Mouse (Mus musculus): ENCODE measurements around the gene Ift80. TPM values are rescaled to one million over a fixed set of nuclear protein-coding genes. Genes with fewer than 3 reads are reported as not detected.
"Not testable (repeated sequence)": the region's sequence is repeated elsewhere in the genome, so short reads cannot be mapped to it uniquely, and the experiment has no call there.

Ift80 gene
- 0.99 and 1.8 TPM in 2 replicates for polyA plus RNA-seq (2012; rRNA removed)

DNA sequence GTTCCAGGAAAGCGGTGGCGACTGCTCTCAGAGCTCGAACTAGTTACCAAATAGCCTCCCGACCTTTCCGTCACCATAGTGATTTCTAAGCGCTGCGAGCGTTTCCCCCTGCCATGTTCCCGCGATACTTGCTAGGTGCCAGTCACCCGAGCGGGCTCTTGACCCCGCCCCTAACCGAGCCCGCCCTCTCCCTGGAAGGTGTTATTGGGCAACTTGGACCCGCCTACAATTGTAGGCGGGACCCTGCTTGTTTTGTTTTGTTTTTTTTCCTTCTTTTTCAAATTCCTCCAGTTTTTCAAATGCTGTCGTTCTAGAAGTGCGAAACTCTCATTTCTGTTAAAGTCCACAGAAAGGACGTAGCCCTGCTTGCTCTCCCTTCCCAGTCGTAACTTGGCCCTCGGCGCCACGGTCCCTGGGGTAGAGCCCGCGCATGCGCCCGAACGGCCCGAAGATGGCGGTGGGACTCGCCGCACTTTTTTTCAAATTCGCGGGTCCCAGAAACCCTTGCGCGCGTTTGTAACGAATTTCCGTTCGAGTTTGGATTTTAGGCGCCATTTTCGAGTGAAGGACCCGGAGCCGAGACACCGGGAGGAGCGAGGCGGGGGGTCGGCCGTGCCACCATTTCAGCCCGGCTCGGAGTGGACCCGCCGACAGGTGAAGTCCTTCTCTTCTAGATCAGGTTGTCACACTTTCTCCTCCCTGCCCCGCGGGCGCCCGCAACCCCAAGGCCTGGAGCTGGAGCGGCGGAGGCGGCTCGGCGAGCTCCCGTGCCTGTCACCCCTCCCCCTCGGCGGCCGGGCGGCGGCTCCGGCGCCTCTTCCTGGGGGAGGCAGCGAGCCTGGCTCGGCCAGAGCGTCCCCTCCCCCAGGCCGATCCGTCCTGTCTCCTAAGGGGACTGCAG is at the start of gene Ift80, which contains the start of gene Smc4:
Ift80 (minus strand) TSS at position 134 of the 901 bp plus-strand sequence.
Smc4 (plus strand) TSS at position 302 of the 901 bp plus-strand sequence.
- DNase-seq (ENCODE audit: low read depth, low spot score): peak; percentile 91
- under 1% methylated on average over 76 of the region's 76 CpGs for WGBS

- no peak for DNase-seq (ENCODE audit: low read depth, low spot score)
These were observed 47.5 kb upstream of the Ift80 start for GRCm38 (mm10) chr3:69051894-69052293.

GRCm38 (mm10) chr3:69049011-69049410 is 44.6 kb upstream of the Ift80 start:
- 87% methylated on average over 6 of the region's 6 CpGs for WGBS

More at GRCm38 (mm10) chr3:69051894-69052293, 47.5 kb upstream of the Ift80 start:
- 80% methylated on average over 11 of the region's 11 CpGs for WGBS

DNA sequence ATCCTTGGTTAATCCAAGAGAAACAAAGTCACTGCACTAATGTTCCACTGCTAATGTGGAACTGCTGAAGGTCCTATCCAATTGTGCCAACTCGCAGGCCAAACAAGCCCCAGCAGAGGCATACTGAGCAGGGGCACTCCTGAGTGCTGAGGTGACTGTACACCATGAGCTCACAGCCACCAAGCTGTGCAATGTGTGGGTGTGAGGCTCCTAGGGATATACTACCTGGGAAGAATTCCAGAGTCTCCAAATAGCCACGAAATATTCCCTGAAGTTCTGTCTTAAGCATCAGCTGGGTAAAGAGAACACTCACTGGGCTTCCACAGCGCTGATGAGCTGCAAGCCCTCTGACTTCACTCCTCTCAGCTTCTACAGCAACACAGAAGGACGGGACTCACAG is 43.3 kb upstream of the Ift80 start:
- WGBS: 87% methylated on average over 4 of the region's 4 CpGs
- no peak for DNase-seq (ENCODE audit: low read depth, low spot score)

More at GRCm38 (mm10) chr3:69049011-69049410, 44.6 kb upstream of the Ift80 start:
- no peak for DNase-seq (ENCODE audit: low read depth, low spot score)

DNA sequence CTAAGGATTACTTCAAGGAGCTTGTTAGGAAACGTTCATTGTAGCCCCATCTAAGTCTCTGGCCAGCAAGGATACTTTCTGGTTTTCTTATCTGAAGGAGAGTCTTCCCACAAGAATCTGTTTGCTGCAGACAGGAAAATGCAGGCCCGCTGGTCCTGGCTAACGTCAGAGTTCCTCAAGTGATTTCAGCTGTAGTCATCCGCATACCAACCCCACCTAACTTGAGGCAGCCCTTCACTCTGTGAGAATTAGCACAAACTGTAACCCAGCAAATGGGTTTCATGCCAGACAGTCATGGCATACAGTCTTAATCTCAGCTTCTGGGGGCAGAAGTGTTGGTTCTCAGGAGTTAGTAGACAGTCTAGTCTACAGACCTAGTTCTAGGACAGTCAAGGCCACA is 42.1 kb upstream of the Ift80 start:
- DNase-seq (ENCODE audit: low read depth, low spot score): no peak
- 80% methylated on average over 4 of the region's 4 CpGs for WGBS

DNA sequence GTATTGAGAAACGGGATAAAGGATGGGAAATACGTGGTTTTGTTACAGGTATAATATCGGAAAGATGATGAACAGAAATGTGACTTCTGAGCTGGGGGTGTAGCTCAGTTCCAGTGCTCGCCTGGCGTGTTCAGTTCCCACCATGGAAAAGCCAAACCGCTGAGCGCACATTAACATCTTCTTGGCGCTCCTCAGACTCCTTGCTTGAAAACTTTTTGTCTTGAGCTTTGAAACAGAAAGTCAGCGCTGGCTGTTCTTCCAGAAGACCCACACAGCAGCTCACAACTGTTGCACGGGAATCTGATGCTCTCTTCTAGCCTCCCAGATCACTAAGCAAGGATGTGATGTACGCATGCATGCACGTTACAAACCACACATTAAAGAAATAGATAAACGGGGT is 41.4 kb upstream of the Ift80 start:
- no peak for DNase-seq (ENCODE audit: low read depth, low spot score)
- 31% methylated on average over 13 of the region's 13 CpGs for WGBS

DNA sequence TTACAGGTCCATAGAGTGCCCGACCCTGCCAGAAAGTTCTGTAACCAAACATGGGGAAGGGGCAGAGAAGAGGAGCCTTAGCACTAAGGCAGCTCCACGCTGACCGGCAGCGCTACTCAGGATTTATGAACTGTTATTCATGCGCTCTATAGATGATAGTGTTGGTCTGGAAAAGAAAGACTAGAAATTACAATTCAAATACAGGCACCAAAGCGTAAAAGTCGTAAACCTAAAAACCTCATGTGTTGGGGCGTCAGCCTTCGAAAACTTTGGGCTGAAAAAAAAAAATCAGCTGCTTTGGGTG is 41.0 kb upstream of the Ift80 start:
- no peak for DNase-seq (ENCODE audit: low read depth, low spot score)
- WGBS: 4% methylated on average over 9 of the region's 9 CpGs

DNA sequence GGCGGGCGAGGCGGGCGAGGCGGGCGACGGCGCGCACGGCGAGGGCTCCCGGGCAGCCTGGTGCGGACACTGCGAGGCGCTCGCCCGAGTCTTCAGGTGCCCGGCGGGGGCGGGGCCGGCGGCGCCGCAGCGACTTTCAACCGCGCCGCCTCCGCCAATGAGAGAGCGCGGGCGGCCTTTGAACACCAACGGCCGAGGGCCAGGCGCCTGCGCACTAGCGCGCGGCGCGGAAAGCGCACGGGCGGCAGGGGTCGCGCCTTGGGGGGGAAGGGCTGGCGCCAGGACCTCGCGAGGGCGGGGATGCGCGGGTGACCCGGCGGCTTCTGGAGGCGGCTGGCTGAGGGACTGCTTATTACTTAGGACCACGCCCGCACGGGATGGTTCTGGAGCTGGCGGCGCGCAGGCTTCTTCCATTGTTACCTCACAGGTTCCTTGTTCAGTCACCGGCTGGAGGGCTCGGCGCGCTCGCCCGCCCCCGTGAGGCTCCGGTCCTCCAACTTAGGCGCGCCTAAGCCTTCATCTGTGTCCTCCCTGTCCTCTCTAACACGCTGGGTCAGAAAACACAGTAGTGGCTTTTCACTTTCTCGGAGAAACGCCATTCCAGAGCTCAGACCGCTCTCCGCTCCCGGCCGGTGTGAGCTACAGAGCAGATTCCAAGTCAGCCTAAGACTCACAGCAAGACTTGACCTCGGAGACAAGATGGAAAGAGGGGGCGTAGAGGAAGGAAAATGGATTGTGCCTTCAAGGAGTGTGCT is 40.5 kb upstream of the Ift80 start, which contains the start of gene Trim59:
Trim59 (minus strand) TSS at position 111 of the 755 bp plus-strand sequence.
- no peak for DNase-seq (ENCODE audit: low read depth, low spot score)
- WGBS: under 1% methylated on average over 77 of the region's 80 CpGs

DNA sequence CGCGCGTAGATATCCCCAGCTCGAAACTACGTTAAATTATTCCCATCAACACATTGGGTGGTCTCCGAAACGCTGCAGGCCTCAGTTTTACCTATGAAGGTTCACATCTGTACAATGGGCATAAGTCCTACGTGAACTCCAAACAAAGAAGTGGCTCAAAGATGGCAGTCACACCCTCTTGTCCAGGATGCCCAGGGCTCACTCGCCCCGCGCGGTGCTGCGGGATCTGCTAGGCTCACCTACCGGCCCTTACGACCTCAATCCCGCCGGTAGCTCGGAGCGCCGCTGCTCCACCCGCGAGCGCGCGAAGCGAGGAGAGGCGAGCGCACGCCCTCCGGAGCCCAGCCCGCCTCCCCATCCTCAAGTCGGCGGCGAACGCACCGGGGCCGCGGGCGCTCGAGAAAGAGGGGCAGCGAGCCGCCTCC is 39.8 kb upstream of the Ift80 start:
- under 1% methylated on average over 42 of the region's 42 CpGs for WGBS
- no peak for DNase-seq (ENCODE audit: low read depth, low spot score)

GRCm38 (mm10) chr3:69041298-69041697 is 36.9 kb upstream of the Ift80 start:
- WGBS: 64% methylated on average over 5 of the region's 5 CpGs
- DNase-seq (ENCODE audit: low read depth, low spot score): no peak

DNA sequence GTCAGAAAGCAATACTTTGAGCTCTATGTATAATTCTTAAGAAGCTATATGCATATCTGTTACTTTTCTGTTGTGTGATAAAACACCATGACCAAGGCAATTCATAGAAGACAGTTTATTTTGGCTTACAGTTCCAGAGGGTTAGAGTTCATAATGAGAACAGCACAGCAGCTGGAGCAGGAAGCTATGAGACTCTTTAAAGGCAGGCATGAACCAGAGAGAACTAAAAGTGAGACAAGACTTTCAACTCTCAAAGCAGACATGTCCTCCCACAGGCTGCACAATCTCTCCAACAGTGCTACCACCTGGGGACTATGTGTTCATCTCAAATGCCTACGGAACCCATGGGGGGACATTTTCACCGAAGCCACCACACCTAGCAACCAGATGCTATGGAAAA is 35.7 kb upstream of the Ift80 start:
- no peak for DNase-seq (ENCODE audit: low read depth, low spot score)

DNA sequence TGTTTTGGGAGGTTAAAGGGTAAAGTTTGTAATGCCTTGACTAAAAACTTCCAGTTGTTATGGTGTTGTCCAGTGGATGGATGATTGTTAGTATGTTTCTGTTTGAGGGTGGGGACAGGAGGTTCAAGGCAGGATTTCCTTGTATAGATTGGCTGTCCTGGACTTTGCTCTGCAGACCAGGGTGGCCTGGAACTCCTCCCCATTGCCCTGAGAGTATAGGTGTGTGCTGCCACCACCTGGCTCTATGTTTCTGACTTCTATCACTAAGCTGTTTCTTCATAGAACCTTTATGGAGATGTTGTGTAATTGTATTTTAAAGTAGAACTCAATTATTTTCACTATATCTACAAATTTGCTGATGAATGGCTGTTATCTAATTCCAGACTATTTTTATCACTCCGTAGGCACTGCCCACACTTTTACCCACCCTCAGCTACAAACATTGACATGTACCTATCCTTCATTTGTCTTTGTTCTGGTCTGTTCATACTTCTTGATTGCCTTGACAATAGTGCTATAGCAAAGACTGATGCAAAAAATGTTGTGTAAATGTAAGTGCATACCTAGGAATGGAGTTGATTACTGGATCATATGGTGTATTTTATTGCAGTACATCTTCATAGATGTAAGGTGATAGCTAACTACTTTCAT is 21.9 kb upstream of the Ift80 start:
- peak; percentile 75 for DNase-seq (ENCODE audit: low read depth, low spot score)
- 67% methylated on average over 1 of the region's 1 CpGs for WGBS

More for the DNA sequence above, 35.7 kb upstream of the Ift80 start:
- WGBS: 96% methylated on average over 2 of the region's 2 CpGs

DNA sequence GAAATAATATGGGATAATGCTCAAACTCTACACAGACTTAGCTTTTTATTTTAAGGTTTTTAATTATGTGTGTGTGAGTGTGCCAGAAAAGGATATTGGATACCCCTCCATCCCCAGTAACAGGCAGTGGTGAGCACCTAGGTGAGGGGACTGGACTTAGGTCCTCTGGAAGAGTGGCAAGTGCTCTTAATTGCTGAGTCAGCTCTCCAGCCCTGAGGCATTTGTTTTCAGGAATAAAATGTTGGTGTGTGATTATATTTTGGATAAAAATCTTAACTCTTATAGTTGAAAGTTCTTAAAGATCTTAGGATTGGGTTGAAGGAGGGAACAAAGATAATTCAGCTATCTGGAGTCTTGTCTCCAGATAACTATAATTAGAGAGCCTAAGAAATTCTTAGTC is 16.4 kb upstream of the Ift80 start:
- DNase-seq (ENCODE audit: low read depth, low spot score): no peak

- WGBS: 93% methylated on average over 2 of the region's 2 CpGs
These were observed 15.9 kb upstream of the Ift80 start for GRCm38 (mm10) chr3:69020285-69020684.

GRCm38 (mm10) chr3:69018635-69019034 is 14.3 kb upstream of the Ift80 start:
- not testable (repeated sequence) for DNase-seq (ENCODE audit: low read depth, low spot score)
- 93% methylated on average over 2 of the region's 2 CpGs for WGBS

More at GRCm38 (mm10) chr3:69020285-69020684, 15.9 kb upstream of the Ift80 start:
- no peak for DNase-seq (ENCODE audit: low read depth, low spot score)

- no peak for DNase-seq (ENCODE audit: low read depth, low spot score)
- WGBS: 86% methylated on average over 3 of the region's 3 CpGs
These were observed 12.8 kb upstream of the Ift80 start for GRCm38 (mm10) chr3:69017181-69017580.

- WGBS: 85% methylated on average over 2 of the region's 2 CpGs
- no peak for DNase-seq (ENCODE audit: low read depth, low spot score)
These were observed 4.5 kb upstream of the Ift80 start for GRCm38 (mm10) chr3:69008873-69009272.

DNA sequence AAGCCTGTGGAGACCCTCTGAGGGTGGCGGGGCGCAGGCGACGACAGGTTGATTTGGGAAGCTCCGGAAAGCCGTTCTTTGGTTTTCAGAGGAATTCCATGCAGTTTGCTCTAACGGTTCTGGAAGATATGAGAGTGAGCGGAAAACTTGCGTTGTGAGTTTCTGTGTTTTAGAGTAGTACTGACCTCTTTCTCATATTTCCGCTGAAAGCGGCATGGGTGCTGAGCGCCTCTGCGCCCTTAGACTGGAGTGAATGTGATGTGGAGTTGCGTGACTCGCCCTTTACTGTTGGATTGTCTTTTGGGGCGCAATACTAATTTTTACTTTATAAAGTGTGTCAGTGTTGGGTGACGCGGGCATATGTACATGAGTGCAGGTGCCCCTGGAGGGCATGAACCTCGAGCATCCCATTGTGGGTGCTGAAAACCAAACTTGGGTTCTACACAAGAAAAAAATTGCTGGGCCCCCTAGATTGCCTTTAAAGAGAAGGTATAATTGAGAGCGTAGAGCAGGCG is 1.9 kb upstream of the Ift80 start:
- 3% methylated on average over 21 of the region's 21 CpGs for WGBS
- no peak for DNase-seq (ENCODE audit: low read depth, low spot score)

DNA sequence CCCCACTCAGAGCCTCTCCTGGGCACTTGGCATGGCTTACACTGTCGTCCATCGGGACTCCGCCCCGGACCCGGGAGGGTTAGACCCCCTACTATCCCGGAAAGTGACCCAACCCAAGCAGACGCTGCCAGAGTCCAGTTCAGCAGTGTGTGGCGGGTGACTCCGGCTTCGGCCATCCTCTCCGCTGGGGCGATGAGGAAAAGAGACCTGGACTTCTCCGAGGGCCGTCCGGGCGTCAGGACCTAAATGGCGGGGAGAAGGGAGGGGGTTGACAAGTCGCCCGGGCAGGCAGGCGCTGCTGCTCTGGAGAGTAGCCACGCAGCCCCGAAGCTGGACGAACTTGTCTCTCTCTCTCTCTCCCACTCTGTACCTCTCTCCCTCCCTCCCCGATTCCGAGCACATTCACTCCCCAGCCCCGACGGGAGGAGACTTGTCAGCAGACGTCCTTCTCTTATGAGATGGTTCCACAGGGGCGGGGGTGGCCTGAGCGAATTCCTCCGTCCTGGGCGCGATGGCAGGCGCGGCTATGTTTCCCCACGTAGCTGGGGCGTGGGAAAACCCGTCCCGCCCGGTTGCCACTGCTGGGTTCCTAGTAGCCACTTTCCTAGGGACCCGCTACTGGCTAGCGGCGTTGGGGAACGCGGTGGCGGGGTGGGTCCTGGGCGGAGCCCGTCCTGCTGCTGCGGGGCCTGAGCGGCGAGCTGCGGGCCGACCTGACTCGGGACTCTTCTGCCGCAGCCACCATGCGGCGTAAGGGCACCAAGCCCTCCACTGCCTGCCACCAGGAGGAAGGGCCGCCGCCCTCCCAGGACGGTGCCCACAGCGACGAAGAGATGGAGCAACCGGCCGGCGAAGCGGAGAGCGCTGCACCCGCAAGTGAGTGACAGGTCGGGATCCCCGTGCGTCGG is 1.2 kb upstream of the Ift80 start:
- under 1% methylated on average over 72 of the region's 72 CpGs for WGBS
- no peak for DNase-seq (ENCODE audit: low read depth, low spot score)

Measured in large intestine, adult 2 months (tissue).